Mouse (Mus musculus) lung, postnatal 36 days (tissue): ENCODE data around the gene Abca1.

Source experiments
- DNase-seq: peaks from one replicate; pipeline ENCODE4 v3.0.0; 2022; ENCODE audit warnings: mixed read lengths

Gene Abca1

DNA sequence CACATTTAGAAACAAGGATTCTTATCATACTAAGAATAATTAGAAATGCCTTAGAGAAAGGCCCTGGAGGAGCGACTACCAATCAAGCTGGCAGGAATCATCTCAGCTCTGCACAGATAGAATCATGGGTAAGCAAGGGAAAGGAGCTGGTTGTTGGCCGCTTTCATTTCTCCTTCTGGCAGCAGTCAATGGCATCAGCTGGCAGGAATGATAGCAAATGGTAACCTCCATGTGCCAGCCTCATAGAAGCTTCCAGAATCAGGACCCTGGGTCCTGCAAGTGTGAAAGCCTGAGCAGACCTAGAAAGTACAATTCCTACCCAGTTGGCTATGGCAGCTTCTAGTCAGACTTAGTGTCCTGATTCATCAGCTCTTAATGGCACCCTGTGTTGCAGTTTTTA is 173.4 kb downstream of the Abca1 start:
- no peak for DNase-seq

GRCm38 (mm10) chr4:52985216-52985615 is 174.5 kb downstream of the Abca1 start:
- DNase-seq: no peak
